Mouse (Mus musculus) adrenal gland, postnatal 36 days (tissue): ENCODE results near the gene Rap1gap2. TPM values are rescaled to one million over a fixed set of nuclear protein-coding genes. Genes with fewer than 3 reads are reported as not detected.

ENCODE experiments used
- DNase-seq, 2 experiments: peaks; one replicate each; pipeline ENCODE4 v3.0.0; 2021; ENCODE audit warnings: mixed read lengths in 1 of 2
- long read RNA-seq, 2 experiments: library from polyadenylated mRNA; stranded (forward); transcript quantifications; one replicate each; pipeline ENCODE4 v2.0.0; 2021; ENCODE audit warnings: borderline sequencing depth in 2 of 2
- total RNA-seq, 2 experiments: library from RNA; stranded (reverse); gene quantifications; 2 replicates each; pipeline ENCODE4 v1.2.3; 2021

The Rap1gap2 gene
- 10 to 100 TPM in 1 of 2 experiments, 1 to 10 TPM in 1; 8.3 to 10.5 TPM for total RNA-seq
- long read RNA-seq, experiment 1, partial matches to known transcripts, result 1 of 2 reads
- long read RNA-seq, experiment 1, other reads (novel, unspliced or antisense), result 1 of 2 reads
- long read RNA-seq, experiment 2, partial matches to known transcripts, result 0 of 1 reads
- long read RNA-seq, experiment 2, other reads (novel, unspliced or antisense), result 1 of 1 reads

- DNase-seq, result peak; percentile 50 to 58
Observed at GRCm38 (mm10) chr11:74610545-74611176, at the start of gene Rap1gap2. TSS of gene Rap1gap2 (minus strand) at chr11:74610915.

DNA sequence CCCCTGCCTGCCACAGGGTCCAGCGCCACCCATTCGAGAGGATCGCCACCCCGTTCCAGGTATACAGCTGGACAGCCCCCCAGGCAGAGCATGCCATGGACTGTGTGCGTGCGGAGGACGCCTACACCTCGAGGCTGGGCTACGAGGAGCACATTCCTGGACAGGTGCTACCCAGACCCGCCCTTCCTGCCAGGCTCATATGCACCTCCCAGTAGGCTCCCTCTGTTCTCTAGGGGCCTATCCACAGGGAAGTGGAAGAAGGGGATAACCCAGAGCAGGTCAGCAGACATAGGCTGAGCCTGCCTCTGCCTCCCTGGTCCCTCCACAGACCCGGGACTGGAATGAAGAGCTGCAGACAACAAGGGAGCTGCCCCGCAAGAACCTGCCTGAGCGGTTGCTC, 49.6 kb upstream of the Rap1gap2 start:
- DNase-seq, result no peak

DNA sequence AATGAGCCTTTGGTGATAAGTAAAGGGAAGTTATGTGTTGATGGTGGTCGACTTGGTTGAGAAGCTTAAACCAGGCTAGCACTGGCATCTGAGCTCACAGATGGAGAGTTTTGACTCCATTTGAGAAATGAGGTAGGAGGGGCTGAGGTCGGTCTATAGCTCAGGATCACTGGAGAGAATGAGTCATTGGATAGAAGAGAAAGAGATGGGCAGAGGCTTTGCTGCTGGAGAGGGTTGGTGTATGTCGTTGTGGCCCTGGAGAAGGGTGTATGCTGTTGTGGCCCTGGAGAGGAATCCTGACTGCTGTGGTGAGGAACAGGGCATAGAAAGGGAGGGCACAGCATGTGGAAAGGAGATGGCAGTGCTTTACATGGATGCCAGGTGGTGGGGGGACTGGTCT, 45.2 kb upstream of the Rap1gap2 start:
- DNase-seq, result peak; percentile 27 to 45

DNA sequence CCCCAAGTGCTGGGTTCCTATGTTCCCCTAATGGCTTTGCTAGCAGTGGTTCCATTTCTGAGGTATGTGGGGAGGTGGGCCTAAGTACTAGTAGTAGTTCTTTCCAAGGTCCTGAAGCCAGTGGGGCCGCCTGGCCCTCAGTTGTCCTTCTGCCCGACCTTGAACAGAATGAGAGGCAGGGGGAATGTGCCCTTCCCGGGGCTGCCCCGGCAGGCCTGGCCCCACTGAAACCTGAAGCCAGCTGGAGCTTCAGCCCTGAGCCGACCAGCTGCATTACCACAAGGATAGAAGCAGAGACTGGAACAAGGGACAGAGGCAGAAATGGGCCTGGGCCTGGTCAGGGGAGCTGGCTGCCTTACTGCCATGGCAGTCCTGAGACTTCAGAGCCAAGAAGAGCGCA, 42.7 kb upstream of the Rap1gap2 start:
- peak; percentile 67 to 72 for DNase-seq

- DNase-seq, result peak; percentile 73 to 78
Observed at GRCm38 (mm10) chr11:74652791-74653191, 42.1 kb upstream of the Rap1gap2 start.

DNA sequence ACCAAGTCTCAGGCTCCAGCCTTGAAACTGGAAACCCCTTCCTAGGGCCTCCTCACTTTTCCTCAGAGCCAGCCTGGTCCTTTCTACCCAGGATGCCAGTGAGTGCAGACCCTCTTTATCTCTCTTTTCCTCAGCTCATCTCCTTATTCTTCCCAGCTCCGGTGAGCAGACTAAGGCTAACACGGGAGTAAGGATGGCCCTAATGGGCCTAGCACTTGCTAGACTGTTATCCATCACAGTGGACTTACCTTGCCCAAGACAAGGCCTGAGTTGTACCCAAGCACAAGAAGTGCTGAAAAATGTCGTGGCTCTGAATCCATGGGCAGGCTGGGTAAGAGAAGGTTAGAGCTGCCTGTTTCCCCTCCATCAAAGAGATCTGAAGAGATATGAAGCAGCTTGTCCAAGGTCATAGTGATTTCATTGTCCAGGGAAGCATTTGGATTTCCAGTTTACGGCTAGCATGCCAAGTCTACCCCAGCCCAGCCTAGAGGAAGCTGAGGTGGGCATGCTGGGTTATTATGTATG, 39.9 kb upstream of the Rap1gap2 start:
- DNase-seq, result peak in 1 of 2 experiments; percentile 36

DNA sequence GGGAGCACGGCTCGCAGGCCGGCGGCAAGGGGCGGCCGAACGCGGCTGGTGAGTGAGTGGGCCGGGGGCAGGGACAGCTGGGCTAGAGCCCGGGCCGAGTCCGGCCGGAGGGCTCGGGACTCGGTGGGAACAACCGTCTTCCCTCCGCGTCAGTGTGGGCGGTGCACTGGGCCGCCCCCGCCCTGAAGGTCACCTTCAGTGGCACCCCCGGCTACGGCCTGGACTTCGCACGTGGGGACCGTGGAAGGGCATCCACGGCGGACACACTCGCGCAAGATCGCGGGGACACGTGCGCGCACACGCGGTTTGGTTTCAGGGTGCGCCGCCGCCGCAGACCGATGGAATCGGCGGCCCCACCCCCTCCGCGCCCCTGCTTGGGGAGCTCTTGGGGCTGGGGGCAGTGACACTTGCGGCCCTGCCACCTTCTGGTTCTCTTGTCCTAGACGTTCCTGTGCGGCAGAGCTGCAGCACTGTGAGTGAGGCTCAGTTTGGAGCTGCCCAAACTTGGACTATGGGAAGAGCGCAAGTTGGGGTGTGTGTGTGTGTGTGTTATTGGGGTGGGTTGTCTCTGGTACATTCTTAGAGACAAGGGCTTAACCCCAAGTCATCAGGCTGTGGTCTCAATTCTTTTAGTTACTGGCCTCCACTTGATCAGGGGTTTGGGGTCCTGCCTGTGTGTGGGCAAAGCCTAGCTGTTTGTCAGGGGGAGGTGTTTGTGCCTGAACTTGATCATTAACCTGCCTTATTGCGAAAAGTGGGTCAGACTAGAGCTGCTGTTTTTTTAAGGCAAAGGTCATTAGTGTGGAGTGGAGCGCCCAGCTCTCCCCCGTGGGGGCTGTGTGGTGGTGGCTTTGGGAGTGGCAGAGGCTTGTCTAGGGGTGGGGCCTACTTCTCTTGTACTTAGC, 39.2 kb upstream of the Rap1gap2 start:
- DNase-seq, result peak; percentile 68 to 80

DNA sequence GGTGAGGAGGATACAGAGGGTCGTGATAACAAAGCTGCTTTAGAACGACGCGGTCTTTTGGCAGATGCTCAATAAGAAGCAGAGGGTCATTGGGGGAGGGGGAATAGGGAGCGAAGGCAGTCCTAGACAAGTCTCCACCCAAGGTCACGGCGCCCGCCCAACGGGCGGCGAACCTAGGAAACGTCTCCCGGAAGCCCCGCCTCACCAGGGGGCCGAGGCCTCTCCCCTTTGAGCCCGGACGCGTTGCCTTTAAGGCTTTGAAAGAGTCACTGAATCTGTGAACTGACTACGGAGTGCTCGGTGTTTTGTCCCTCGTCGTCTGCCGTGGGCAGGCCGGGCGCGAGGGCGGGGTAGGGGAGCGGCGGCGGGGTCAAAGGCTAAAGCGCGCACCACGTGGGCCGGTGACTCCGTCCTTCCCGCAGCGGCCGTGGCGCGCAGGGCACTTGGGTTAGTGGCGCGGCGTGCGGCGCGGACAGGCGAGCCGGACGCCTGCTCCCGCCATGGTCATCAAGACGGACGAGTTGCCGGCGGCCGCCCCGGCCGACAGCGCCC, 38.5 kb upstream of the Rap1gap2 start, which contains the start of gene Cluh:
Gene Cluh (plus strand): TSS at position 401 of the 552 bp plus-strand sequence.
- peak; percentile 99 for DNase-seq

DNA sequence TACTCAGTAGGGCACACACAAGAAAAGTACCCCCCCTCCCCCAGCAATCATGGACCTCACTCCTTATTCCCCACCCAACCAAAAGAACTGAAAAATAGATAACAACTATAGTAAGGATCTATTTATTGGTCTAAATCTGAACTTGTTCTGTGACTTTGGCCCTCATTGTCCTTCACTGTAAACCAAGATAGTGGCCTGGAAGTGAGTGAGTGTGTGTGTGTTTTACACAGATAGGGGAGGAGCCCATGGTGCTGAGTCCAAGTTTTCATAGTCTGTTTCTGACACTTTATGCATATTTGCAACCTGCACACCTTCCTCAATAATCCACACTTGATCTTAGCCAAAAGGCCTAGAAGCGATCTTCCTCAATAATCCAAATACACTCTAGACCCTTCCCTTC, 38.0 kb upstream of the Rap1gap2 start:
- no peak for DNase-seq

- no peak for DNase-seq
Observed at GRCm38 (mm10) chr11:74647966-74648365, 37.3 kb upstream of the Rap1gap2 start.

GRCm38 (mm10) chr11:74639628-74640027, 28.9 kb upstream of the Rap1gap2 start:
- DNase-seq, result no peak

DNA sequence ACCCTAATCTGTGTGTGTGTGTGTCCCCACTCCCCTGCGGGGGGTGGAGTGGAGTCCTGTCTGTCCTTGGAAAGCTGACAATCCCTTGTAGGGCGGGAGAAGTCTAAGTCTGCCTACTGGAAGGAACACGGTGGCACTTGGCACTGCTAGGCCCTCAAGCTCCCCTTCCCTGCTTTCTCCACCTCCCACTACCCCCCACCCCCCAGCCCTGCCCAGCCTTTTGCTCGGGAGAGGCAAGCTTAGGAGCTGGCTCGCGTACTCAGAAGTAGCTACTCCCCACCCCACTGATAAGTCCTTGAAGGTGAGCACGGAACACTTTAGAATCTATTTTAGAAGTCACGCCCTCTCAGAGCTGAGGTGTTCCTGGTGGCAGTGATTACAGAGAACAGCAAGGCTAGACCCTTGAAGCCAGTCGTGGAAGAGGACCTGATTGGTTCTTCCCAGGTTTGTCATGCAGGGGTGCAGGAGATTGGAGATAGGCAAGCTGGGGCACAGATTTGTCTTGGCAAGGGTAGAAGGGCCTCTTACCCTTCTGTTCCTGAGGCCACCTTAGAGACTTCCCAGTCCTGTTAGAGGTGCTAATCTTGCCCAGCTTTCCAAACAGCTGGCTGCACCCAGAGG, 28.2 kb upstream of the Rap1gap2 start:
- no peak for DNase-seq

- DNase-seq, result peak; percentile 91 to 92
Observed at GRCm38 (mm10) chr11:74637971-74638790, 27.5 kb upstream of the Rap1gap2 start.

DNA sequence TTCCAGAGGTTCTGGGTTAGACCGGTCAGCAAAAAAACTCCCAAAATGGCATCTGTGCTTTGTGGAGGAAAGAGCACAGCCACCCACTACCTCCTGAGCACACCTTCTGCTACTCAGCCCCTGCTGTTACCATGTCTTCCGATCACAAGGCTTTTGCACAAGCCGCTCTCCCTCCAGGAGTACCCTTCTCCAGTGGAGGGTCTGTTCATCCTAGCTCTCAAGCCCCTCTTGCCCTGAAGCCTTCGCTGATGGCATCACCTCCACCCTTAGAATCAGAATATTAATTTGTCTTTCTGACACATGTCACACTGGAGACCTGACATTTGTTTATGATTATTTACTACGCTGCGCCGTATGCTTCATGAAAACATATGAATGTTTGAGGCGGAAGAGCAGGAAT, 26.8 kb upstream of the Rap1gap2 start:
- no peak for DNase-seq

GRCm38 (mm10) chr11:74634490-74635275, 24.0 kb upstream of the Rap1gap2 start:
- peak; percentile 48 to 74 for DNase-seq

- no peak for DNase-seq
Observed at GRCm38 (mm10) chr11:74631880-74632789, 21.4 kb upstream of the Rap1gap2 start.

- DNase-seq, result no peak
Observed at GRCm38 (mm10) chr11:74627481-74627880, 16.8 kb upstream of the Rap1gap2 start.

DNA sequence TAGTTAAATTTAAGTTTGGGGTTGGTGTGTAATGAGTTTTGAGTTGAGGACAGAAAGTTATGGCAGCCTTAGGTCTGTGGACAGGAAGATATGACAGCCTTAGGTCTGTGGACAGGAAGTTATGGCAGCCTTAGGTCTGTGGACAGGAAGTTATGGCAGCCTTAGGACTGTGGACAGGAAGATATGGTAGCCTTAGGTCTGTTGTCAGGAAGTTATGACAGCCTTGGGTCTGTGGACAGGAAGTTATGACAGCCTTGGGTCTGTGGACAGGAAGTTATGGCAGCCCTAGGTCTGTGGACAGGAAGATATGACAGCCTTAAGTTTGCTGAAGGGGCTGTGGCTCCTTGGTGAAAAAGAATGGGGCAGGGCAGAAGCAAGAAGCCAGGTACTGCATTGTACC, 14.6 kb upstream of the Rap1gap2 start:
- DNase-seq, result no peak

DNA sequence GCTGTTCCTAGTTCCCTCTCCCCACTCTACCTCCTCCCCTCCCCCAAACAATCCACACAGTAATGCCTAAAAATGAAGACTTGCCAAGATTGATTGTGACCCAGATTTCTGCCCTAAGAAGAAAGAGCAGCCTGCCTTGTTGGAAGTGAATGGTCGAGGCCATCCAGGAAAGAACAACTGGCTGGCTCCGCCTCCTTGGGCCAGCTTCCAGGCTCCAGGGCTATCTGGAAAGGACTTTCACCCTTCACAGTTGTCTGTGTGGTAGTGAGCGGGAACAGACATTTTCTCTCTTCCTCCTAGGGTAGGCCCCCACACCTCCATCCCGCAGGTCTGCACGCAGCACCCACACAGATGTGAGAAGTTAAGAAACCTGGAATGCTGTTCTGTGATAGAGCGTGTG, 13.0 kb upstream of the Rap1gap2 start:
- DNase-seq, result peak; percentile 72 to 79
